ENCODE assay signal across 31 mouse cellular contexts in genomic region chr2:130126073-130126472, GRCm38 (mm10). TPM values are rescaled to one million over a fixed set of nuclear protein-coding genes. Genes with fewer than 3 reads are reported as not detected.
DNase-seq lines count a peak whose midpoint lies in the region; ATAC-seq and TF ChIP-seq lines count a peak whose summit lies in the region.
"Had no signal": no experiment of that assay in that cellular context is flagged by ENCODE, and none has a peak within 500 bp of the region (broad histone marks: within the 10 kb centered on the region; RNA-seq: fewer than 3 reads in every experiment).

No protein-coding gene starts in this region.

- H3K27ac ChIP-seq in midbrain, embryonic 10.5 days (replicated peaks), result peak overlapping the region; percentile 50; the same call in 1 of the 2 replicates
- no peak overlapping the region for H3K27ac ChIP-seq in midbrain, embryonic 11.5 days (ENCODE audit: low read depth, low read length)
- no peak overlapping the region for H3K27ac ChIP-seq in stomach, postnatal 0 days (replicated peaks)
- H3K27ac ChIP-seq: embryonic facial prominence, embryonic 10.5 days; forebrain, embryonic 10.5 days; heart, embryonic 10.5 days; layer of hippocampus, adult 2 months; limb, embryonic 10.5 days; midbrain, embryonic 12.5 days had no signal

- no peak overlapping the region for H3K4me2 ChIP-seq in midbrain, embryonic 11.5 days
- H3K4me2 ChIP-seq in stomach, postnatal 0 days (replicated peaks; ENCODE audit: low read depth), result no peak overlapping the region
- H3K4me2 ChIP-seq: midbrain, embryonic 12.5 days had no signal

- TF ChIP-seq POLR2A in brain, embryonic 14.5 days (IDR thresholded peaks at IDR 0.05; ENCODE audit: borderline replicate concordance, extremely low read depth, insufficient read depth, insufficient read length, poor library complexity, severe bottlenecking), result no peak

- H3K4me3 ChIP-seq in midbrain, embryonic 10.5 days, result no peak overlapping the region
- no peak overlapping the region for H3K4me3 ChIP-seq in midbrain, embryonic 11.5 days (ENCODE audit: low read depth, low read length)
- H3K4me3 ChIP-seq in stomach, postnatal 0 days (ENCODE audit: low read depth, low read length), result no peak overlapping the region
- H3K4me3 ChIP-seq: embryonic facial prominence, embryonic 10.5 days; forebrain, embryonic 10.5 days; heart, embryonic 10.5 days; layer of hippocampus, adult 2 months; limb, embryonic 10.5 days; midbrain, embryonic 12.5 days had no signal

- 78% methylated on average over 1 of the region's 1 CpGs for WGBS in midbrain, embryonic 10.5 days
- 68% methylated on average over 1 of the region's 1 CpGs for WGBS in midbrain, embryonic 11.5 days
- 45% methylated on average over 1 of the region's 1 CpGs for WGBS in stomach, postnatal 0 days

- H3K36me3 ChIP-seq in midbrain, embryonic 10.5 days, result no peaks in the 10 kb centered on the region
- H3K36me3 ChIP-seq in midbrain, embryonic 11.5 days (ENCODE audit: control insufficient read depth, insufficient read depth, low read length), result no peaks in the 10 kb centered on the region
- no peaks in the 10 kb centered on the region for H3K36me3 ChIP-seq in stomach, postnatal 0 days (ENCODE audit: control insufficient read depth, insufficient read depth, low read length)
- H3K36me3 ChIP-seq: embryonic facial prominence, embryonic 10.5 days; forebrain, embryonic 10.5 days; heart, embryonic 10.5 days; limb, embryonic 10.5 days; midbrain, embryonic 12.5 days had no signal

- TF ChIP-seq EP300 in stomach, postnatal 0 days (optimal IDR thresholded peaks at IDR 0.05), result no peak

- ATAC-seq in midbrain, embryonic 11.5 days (ENCODE audit: low FRiP score), result no peak
- ATAC-seq in megakaryocyte progenitor cell, adult 5-6 weeks (replicated peaks; ENCODE audit: poor library complexity), result peak; percentile 66
- ATAC-seq in stomach, postnatal 0 days (ENCODE audit: low FRiP score, low TSS enrichment), result no peak
- ATAC-seq: intestine, embryonic 16.5 days had no signal

- no peak for TF ChIP-seq CTCF in brain, embryonic 14.5 days (IDR thresholded peaks at IDR 0.05; ENCODE audit: borderline replicate concordance, extremely low read depth, insufficient read depth, insufficient read length)
- no peak for TF ChIP-seq CTCF in stomach, postnatal 0 days (IDR thresholded peaks at IDR 0.05; ENCODE audit: low read depth)

- no peak for DNase-seq in midbrain, embryonic 10.5 days (ENCODE audit: low spot score)
- no peak for DNase-seq in midbrain, embryonic 11.5 days (ENCODE audit: low spot score, missing footprints)
- peak; percentile 13 for DNase-seq in brain, embryonic 14.5 days (ENCODE audit: low read depth)
- DNase-seq in stomach, postnatal 0 days (ENCODE audit: low spot score), result no peak
- no peak for DNase-seq in spleen, postnatal 10 days (ENCODE audit: low spot score in 2 of 2)
- DNase-seq in heart, postnatal 4 days, result no peak
- DNase-seq: adrenal gland, postnatal 14 days; cerebellum, adult 11 months; cerebellum, adult 9-11 months; kidney, adult 9 months; kidney, postnatal 25 days; lung, postnatal 4 days; thymus, postnatal 14 days had no signal

- H3K4me1 ChIP-seq in midbrain, embryonic 10.5 days, result peaks cover 14% of the 10 kb centered on the region
- peaks cover 11% of the 10 kb centered on the region for H3K4me1 ChIP-seq in midbrain, embryonic 11.5 days (ENCODE audit: control insufficient read depth, insufficient read depth, low read length)
- no peaks in the 10 kb centered on the region for H3K4me1 ChIP-seq in stomach, postnatal 0 days (replicated peaks; ENCODE audit: control insufficient read depth, insufficient read depth)
- H3K4me1 ChIP-seq: heart, embryonic 10.5 days; limb, embryonic 10.5 days had no signal

- no peaks in the 10 kb centered on the region for H3K9me3 ChIP-seq in midbrain, embryonic 10.5 days (replicated peaks)
- no peaks in the 10 kb centered on the region for H3K9me3 ChIP-seq in midbrain, embryonic 11.5 days (ENCODE audit: control insufficient read depth, low read length)
- H3K9me3 ChIP-seq in stomach, postnatal 0 days (ENCODE audit: control insufficient read depth, low read length), result no peaks in the 10 kb centered on the region
- H3K9me3 ChIP-seq: embryonic facial prominence, embryonic 10.5 days; forebrain, embryonic 10.5 days; heart, embryonic 10.5 days; limb, embryonic 10.5 days; midbrain, embryonic 12.5 days had no signal

- no peak overlapping the region for H3K9ac ChIP-seq in midbrain, embryonic 11.5 days (ENCODE audit: low read length)
- no peak overlapping the region for H3K9ac ChIP-seq in stomach, postnatal 0 days (ENCODE audit: low read length)
- H3K9ac ChIP-seq: midbrain, embryonic 12.5 days had no signal

- no peaks in the 10 kb centered on the region for H3K27me3 ChIP-seq in midbrain, embryonic 10.5 days (ENCODE audit: low read depth, poor library complexity, severe bottlenecking)
- no peaks in the 10 kb centered on the region for H3K27me3 ChIP-seq in midbrain, embryonic 11.5 days (ENCODE audit: control insufficient read depth, insufficient read depth, low read length)
- H3K27me3 ChIP-seq in stomach, postnatal 0 days (ENCODE audit: control insufficient read depth, insufficient read depth, low read length), result no peaks in the 10 kb centered on the region
- H3K27me3 ChIP-seq: midbrain, embryonic 12.5 days had no signal

RNA-seq across cellular contexts. Expression of gene Tgm6, which starts 13.9 kb away (rescaled TPM):
- not detected in 2 replicates for polyA plus RNA-seq in midbrain, embryonic 10.5 days (2016; fragmentation: Nextera tagmentation; extraction: Ambion mirVana)
- polyA plus RNA-seq in midbrain, embryonic 11.5 days (2014; fragmentation: Nextera tagmentation; extraction: Ambion mirVana), result not detected in 2 replicates
- 0.18 and 0.23 TPM in 2 replicates for polyA plus RNA-seq in brain, embryonic 14.5 days (2012; rRNA removed)
- total RNA-seq in megakaryocyte progenitor cell, adult 5-6 weeks (2015), result not detected in 2 replicates
- not detected in 2 replicates for total RNA-seq in megakaryocyte progenitor cell, adult 5-6 weeks (2017)
- not detected in 2 replicates for polyA plus RNA-seq in stomach, postnatal 0 days (2015; fragmentation: Nextera tagmentation; extraction: Ambion mirVana)
- not detected for total RNA-seq in heart, postnatal 4 days (2021)
- total RNA-seq: adrenal gland, postnatal 14 days; common myeloid progenitor, adult 5-6 weeks; gastrocnemius, postnatal 4 days; hematopoietic stem cell, adult 5-6 weeks; liver, adult 2 months; MEL; neutrophil, adult 5-6 weeks had no signal
- polyA plus RNA-seq: C2C12; embryonic facial prominence, embryonic 10.5 days; forebrain, embryonic 10.5 days; heart, embryonic 10.5 days; heart, embryonic 16.5 days; intestine, embryonic 16.5 days; limb, embryonic 10.5 days; liver, adult 2 months; liver, embryonic 16.5 days; lung, embryonic 16.5 days; midbrain, embryonic 12.5 days had no signal

RNA-seq across cellular contexts. Expression of gene Snrpb, which starts 53.1 kb away (rescaled TPM):
- 859 and 934 TPM in 2 replicates for polyA plus RNA-seq in midbrain, embryonic 10.5 days (2016; fragmentation: Nextera tagmentation; extraction: Ambion mirVana)
- 725 and 751 TPM in 2 replicates for polyA plus RNA-seq in midbrain, embryonic 11.5 days (2014; fragmentation: Nextera tagmentation; extraction: Ambion mirVana)
- polyA plus RNA-seq in brain, embryonic 14.5 days (2012; rRNA removed), result 268 and 420 TPM in 2 replicates
- total RNA-seq in megakaryocyte progenitor cell, adult 5-6 weeks (2015), result 269 and 277 TPM in 2 replicates
- total RNA-seq in megakaryocyte progenitor cell, adult 5-6 weeks (2017), result 178 and 224 TPM in 2 replicates
- polyA plus RNA-seq in stomach, postnatal 0 days (2015; fragmentation: Nextera tagmentation; extraction: Ambion mirVana), result 306 and 318 TPM in 2 replicates
- 100 to 1,000 TPM; 221 to 229 TPM for total RNA-seq in heart, postnatal 4 days (2021)
